Mouse (Mus musculus) c-Kit-positive CD71-positive TER-119-negative erythroid progenitor cells, embryonic 14.5 days (primary cell): ENCODE results near the gene Cchcr1.

ENCODE experiments used
- DNase-seq: peaks from one replicate; pipeline ENCODE4 v3.0.0-alpha.2; 2013; ENCODE audit warnings: low read depth

Gene Cchcr1

GRCm38 (mm10) chr17:35554761-35555397, 38.0 kb downstream of the Cchcr1 start:
- DNase-seq = no peak

- no peak for DNase-seq
Measured at GRCm38 (mm10) chr17:35556186-35556765, 39.4 kb downstream of the Cchcr1 start.

- DNase-seq = peak; percentile 25
Measured at GRCm38 (mm10) chr17:35556812-35557211, 39.9 kb downstream of the Cchcr1 start.

- no peak for DNase-seq
Measured at GRCm38 (mm10) chr17:35557351-35557750, 40.5 kb downstream of the Cchcr1 start.

GRCm38 (mm10) chr17:35558216-35558615, 41.3 kb downstream of the Cchcr1 start:
- DNase-seq = no peak

- DNase-seq = no peak
Measured at GRCm38 (mm10) chr17:35567150-35567549, 50.2 kb downstream of the Cchcr1 start, which contains the start of gene 2300002M23Rik. TSS of gene 2300002M23Rik (plus strand) at chr17:35567450.

- no peak for DNase-seq
Measured at GRCm38 (mm10) chr17:35567767-35568166, 50.9 kb downstream of the Cchcr1 start.

GRCm38 (mm10) chr17:35569091-35569944, 52.4 kb downstream of the Cchcr1 start:
- DNase-seq = no peak

GRCm38 (mm10) chr17:35570836-35571235, 53.9 kb downstream of the Cchcr1 start:
- DNase-seq = no peak

GRCm38 (mm10) chr17:35571477-35571876, 54.6 kb downstream of the Cchcr1 start:
- DNase-seq = no peak

- peak; percentile 89 for DNase-seq
Measured at GRCm38 (mm10) chr17:35578211-35578610, 61.3 kb downstream of the Cchcr1 start.
